Mouse (Mus musculus) cortical plate, adult 2 months (tissue): ENCODE measurements around the gene Erbb3.

ENCODE experiments used
- CTCF ChIP-seq: fragments of 200-500 bp; IDR thresholded peaks from 2 replicates; pipeline ENCODE4 v1.5.1; 2011; ENCODE audit warnings: mild to moderate bottlenecking, control low read depth, low read length; ENCODE audit not compliant: insufficient read depth; ENCODE audit errors: extremely low read depth
- POLR2A ChIP-seq: fragments of 200-500 bp; IDR thresholded peaks from 2 replicates; pipeline ENCODE4 v1.6.1; 2011; ENCODE audit warnings: mild to moderate bottlenecking, low read length, control low read depth; ENCODE audit not compliant: insufficient read depth; ENCODE audit errors: extremely low read depth

GRCm38 (mm10) chr10:128622702-128623101 is 33.2 kb upstream of the Erbb3 start:
- TF ChIP-seq CTCF (no peak), POLR2A (no peak)
